Mouse (Mus musculus) frontal cortex, postnatal 36 days (tissue): ENCODE measurements at regions not wholly inside any gene's neighbourhood (a gene's known extent, or its start where the extent isn't known, plus 50 kb on each side); places are given as distances from the start of the nearest gene placed in this dataset.

Source experiments
- DNase-seq, 2 experiments: peaks; one replicate each; pipeline ENCODE4 v3.0.0; 2022; ENCODE audit warnings: low spot score in 2 of 2

DNA sequence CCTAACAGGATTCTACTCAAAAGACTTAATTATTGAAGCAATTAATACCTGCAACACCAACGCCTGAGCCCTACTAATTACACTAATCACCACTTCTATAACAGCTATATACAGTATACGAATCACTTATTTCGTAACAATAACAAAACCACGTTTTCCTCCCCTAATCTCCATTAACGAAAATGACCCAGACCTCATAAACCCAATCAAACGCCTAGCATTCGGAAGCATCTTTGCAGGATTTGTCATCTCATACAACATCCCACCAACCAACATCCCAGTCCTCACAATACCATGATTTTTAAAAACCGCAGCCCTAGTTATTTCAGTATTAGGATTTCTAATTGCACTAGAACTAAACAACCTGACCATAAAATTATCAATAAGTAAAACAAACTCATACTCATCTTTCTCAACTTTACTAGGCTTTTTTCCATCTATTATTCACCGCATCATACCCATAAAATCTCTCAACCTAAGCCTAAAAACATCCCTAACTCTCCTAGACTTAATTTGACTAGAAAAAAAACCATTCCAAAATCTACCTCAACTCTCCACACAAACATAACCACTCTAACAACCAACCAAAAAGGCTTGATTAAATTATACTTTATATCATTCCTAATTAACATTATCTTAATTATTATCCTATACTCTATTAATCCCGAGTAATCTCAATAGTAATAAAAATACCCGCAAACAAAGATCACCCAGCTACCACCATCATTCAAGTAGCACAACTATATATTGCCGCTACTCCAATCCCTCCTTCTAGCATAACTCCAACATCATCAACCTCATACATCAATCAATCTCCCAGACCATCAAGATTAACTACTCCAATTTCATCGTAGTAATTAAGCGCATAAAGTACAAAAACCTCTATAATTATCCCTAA lies 830.9 kb upstream of the Tyrp1 start:
- DNase-seq, result no peak

DNA sequence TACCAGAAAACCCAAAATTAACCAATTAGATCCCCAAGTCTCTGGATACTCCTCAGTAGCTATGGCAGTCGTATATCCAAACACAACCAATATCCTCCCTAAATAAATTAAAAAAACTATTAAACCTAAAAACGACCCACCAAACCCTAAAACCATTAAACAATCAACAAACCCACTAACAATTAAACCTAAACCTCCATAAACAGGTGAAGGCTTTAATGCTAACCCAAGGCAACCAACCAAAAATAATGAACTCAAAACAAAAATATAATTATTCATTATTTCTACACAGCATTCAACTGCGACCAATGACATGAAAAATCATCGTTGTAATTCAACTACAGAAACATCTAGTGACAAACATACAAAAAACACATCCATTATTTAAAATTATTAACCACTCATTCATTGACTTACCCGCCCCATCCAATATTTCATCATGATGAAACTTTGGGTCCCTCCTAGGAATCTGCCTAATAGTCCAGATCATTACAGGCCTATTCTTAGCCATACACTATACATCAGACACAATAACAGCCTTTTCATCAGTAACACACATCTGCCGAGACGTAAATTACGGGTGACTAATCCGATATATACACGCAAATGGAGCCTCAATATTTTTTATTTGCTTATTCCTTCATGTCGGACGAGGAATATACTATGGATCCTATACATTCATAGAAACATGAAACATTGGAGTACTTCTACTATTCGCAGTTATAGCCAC lies 830.1 kb upstream of the Tyrp1 start:
- DNase-seq, result no peak

DNA sequence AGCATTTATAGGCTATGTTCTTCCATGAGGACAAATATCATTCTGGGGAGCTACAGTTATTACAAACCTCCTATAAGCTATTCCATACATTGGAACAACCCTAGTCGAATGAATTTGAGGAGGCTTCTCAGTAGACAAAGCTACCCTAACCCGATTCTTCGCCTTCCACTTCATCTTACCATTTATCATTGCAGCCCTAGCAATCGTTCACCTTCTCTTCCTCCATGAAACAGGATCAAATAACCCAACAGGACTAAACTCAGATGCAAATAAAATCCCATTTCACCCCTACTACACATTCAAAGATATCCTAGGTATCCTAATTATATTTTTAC lies 829.6 kb upstream of the Tyrp1 start:
- DNase-seq, result no peak

DNA sequence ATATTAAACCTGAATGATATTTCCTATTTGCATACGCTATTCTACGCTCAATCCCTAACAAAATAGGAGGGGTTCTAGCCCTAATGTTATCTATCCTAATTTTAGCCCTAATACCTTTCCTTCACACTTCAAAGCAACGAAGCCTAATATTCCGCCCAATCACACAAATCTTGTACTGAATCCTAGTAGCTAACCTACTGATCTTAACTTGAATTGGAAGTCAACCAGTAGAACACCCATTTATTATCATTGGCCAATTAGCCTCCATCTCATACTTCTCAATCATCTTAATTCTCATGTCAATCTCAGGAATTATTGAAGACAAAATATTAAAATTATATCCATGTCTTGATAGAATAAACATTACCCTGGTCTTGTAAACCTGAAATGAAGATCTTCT lies 829.1 kb upstream of the Tyrp1 start:
- no peak for DNase-seq

DNA sequence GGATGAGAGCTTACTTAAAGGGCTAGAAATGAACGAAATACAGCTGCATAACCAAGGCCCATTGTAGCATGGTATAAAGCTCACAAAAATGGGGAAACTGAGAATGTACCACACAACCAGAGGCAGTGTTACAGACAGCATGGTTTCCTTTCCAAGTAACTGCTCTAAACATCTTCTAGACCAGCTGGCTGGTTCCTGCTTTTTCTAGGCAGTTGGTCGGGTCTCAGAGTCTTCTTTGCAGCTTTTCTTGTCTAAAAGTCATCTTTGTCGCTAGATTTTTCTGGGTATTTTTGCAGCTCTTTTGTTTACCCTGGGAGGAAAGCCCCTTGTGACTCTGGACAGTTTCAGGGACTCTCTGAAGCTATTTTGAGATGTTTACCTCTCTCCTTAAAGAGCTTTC lies 806.0 kb upstream of the Tyrp1 start:
- no peak for DNase-seq

DNA sequence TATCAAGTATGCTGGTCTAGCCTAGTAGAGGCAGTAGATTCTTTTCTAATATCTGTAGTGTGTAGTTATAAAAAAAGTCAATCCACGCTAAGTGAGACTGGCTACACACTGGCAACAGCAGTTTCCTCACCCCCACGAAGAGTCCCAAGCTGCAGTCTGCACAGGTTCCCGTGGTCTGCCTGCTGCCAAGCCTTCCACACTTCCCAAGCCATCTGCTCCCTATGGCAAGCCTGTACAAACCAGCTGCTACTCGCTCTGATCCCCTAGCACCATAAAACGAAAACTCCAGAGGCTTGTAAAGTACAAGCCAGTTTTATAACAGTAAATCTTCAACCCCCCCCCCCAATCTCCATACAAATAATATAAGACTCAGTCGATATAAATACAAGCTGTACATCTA lies 786.0 kb upstream of the Tyrp1 start:
- DNase-seq, result peak; percentile 49 to 79
